Mouse (Mus musculus) C2C12 (cell line): ENCODE measurements at regions not wholly inside any gene's neighbourhood (a gene's known extent, or its start where the extent isn't known, plus 50 kb on each side); places are given as distances from the start of the nearest gene placed in this dataset.

ENCODE experiments used
- CTCF ChIP-seq: IDR thresholded peaks from one replicate; pipeline ENCODE4 v1.5.1; 2011; ENCODE audit not compliant: control insufficient read depth, insufficient read depth, insufficient read length
- MAX ChIP-seq: IDR thresholded peaks from one replicate; pipeline ENCODE4 v1.6.1; 2011; ENCODE audit warnings: mild to moderate bottlenecking, control low read depth
- MYOD1 ChIP-seq: IDR thresholded peaks from one replicate; pipeline ENCODE4 v1.6.1; 2011; ENCODE audit warnings: low read depth; ENCODE audit not compliant: control insufficient read depth, insufficient read length
- USF1 ChIP-seq: IDR thresholded peaks from one replicate; pipeline ENCODE4 v1.6.1; 2011; ENCODE audit warnings: low read depth, mild to moderate bottlenecking, control low read depth, moderate library complexity

DNA sequence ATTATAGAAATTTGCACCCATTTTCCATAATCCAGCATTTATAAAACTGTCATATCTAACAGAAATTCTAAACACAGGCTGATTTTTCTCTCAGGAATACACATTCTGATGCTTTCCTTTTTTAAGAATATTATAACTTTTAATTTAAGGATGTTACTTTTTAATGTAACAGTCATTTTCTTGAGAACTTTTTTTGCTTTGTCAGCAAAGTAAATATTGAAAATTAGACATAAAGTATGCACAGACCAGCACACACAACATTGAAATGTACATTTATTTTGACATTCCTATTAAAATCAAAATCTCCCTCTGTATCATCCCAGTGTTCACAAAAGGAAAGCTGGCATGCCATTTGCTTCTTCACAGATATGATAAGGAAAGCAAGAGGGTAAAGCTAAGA, 337.0 kb downstream of the Foxa2 start:
- TF ChIP-seq CTCF (no peak), MAX (no peak), USF1 (no peak), MYOD1 (no peak)
